Comparison of ENCODE assay signal across 25 mouse cellular contexts in the genomic region with DNA sequence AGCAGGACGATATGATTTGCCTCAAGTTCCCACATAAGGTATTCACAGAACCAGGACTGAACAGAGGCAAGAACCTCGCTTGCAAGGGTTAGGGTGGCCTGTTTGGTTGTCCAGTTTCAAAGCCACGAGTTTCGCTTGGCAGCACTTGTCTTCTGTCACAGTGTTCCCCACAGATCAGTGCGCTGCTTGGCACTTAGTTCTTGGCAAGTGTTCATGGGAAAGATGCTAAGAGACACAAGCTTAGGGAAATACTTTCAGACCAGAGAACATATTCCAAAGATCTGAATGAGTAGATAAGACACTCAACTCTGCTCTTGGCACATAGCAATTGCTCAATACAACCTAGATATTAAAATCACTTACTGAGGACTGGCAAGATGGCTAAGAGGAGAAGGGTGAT. TPM values are rescaled to one million over a fixed set of nuclear protein-coding genes. Genes with fewer than 3 reads are reported as not detected.
DNase-seq lines count a peak whose midpoint lies in the region; ATAC-seq and TF ChIP-seq lines count a peak whose summit lies in the region.
"Had no signal": no experiment of that assay in that cellular context is flagged by ENCODE, and none has a peak within 500 bp of the region (broad histone marks: within the 10 kb centered on the region; RNA-seq: fewer than 3 reads in every experiment).

No protein-coding gene starts in this region.

- H3K9ac ChIP-seq in heart, embryonic 11.5 days (ENCODE audit: low read depth, low read length) = no peak overlapping the region
- H3K9ac ChIP-seq: heart, embryonic 15.5 days; hindbrain, embryonic 13.5 days; limb, embryonic 13.5 days; liver, embryonic 15.5 days had no signal

- peak; percentile 51 to 59 for DNase-seq in heart, adult 18-20 months
- peak; percentile 13 for DNase-seq in left cerebral cortex, postnatal 4 days
- DNase-seq in left cerebral cortex, adult 2 months (ENCODE audit: extremely low spot score in 1 of 2, low spot score in 2 of 2) = no peak
- peak; percentile 24 for DNase-seq in Muller cell, postnatal 12 days (ENCODE audit: inconsistent ontology term)
- peak; percentile 81 for DNase-seq in gonadal fat pad, adult 2 months (ENCODE audit: low read depth)
- no peak for DNase-seq in frontal cortex, postnatal 10 days (ENCODE audit: low spot score in 2 of 2)
- DNase-seq: adrenal gland, postnatal 10 days; cerebellum, adult 9-10 months; embryo, embryonic 11 days; gastrocnemius, postnatal 10 days; right cerebral cortex, postnatal 25 days had no signal

- ATAC-seq in heart, embryonic 11.5 days (replicated peaks; ENCODE audit: insufficient number of reproducible peaks, low FRiP score, low TSS enrichment) = no peak
- ATAC-seq: forebrain, embryonic 16.5 days; intestine, embryonic 16.5 days had no signal

- TF ChIP-seq CTCF in left cerebral cortex, adult 2 months (IDR thresholded peaks at IDR 0.05) = no peak

- H3K4me3 ChIP-seq in heart, embryonic 11.5 days (ENCODE audit: low read depth, low read length) = no peak overlapping the region
- no peak overlapping the region for H3K4me3 ChIP-seq in left cerebral cortex, adult 2 months
- H3K4me3 ChIP-seq: heart, embryonic 15.5 days; hindbrain, embryonic 13.5 days; limb, embryonic 13.5 days; liver, embryonic 15.5 days had no signal

- WGBS in heart, embryonic 11.5 days (ENCODE audit: insufficient replicate concordance) = 82% methylated on average over 5 of the region's 5 CpGs

- H3K4me2 ChIP-seq in heart, embryonic 11.5 days = no peak overlapping the region
- H3K4me2 ChIP-seq: heart, embryonic 15.5 days; hindbrain, embryonic 13.5 days; limb, embryonic 13.5 days; liver, embryonic 15.5 days; midbrain, embryonic 11.5 days had no signal

- no peaks in the 10 kb centered on the region for H3K36me3 ChIP-seq in heart, embryonic 11.5 days (ENCODE audit: control insufficient read depth, insufficient read depth, low read length)
- H3K36me3 ChIP-seq: heart, embryonic 15.5 days; hindbrain, embryonic 13.5 days; limb, embryonic 13.5 days; liver, embryonic 15.5 days had no signal

- no peaks in the 10 kb centered on the region for H3K9me3 ChIP-seq in heart, embryonic 11.5 days (replicated peaks; ENCODE audit: control insufficient read depth, low read length)
- H3K9me3 ChIP-seq: heart, embryonic 15.5 days; hindbrain, embryonic 13.5 days; limb, embryonic 13.5 days; liver, embryonic 15.5 days had no signal

- H3K4me1 ChIP-seq in heart, embryonic 11.5 days (ENCODE audit: control insufficient read depth, insufficient read depth, low read length) = 0 out of 2 replicates have a peak, but pooled peaks cover 4% of the 10 kb centered on the region
- H3K4me1 ChIP-seq: hindbrain, embryonic 13.5 days had no signal

- intact Hi-C loops in left cerebral cortex, postnatal 4 days (cut with DNase I) = no loop called here
- intact Hi-C loops in left cerebral cortex, adult 2 months (cut with DNase I) = no loop called here

- no peak overlapping the region for H3K27ac ChIP-seq in heart, embryonic 11.5 days (ENCODE audit: low read depth, low read length)
- H3K27ac ChIP-seq in left cerebral cortex, adult 2 months = no peak overlapping the region
- H3K27ac ChIP-seq: heart, embryonic 15.5 days; hindbrain, embryonic 13.5 days; limb, embryonic 13.5 days; liver, embryonic 15.5 days had no signal

- H3K27me3 ChIP-seq in heart, embryonic 11.5 days (ENCODE audit: control insufficient read depth, insufficient read depth, low read length) = no peaks in the 10 kb centered on the region
- H3K27me3 ChIP-seq: heart, embryonic 15.5 days; hindbrain, embryonic 13.5 days; limb, embryonic 13.5 days; liver, embryonic 15.5 days had no signal

RNA-seq across cellular contexts. Expression of a gene that starts 17.8 kb away (rescaled TPM):
- not detected for total RNA-seq in heart, adult 18-20 months (2021)
- not detected in 2 replicates for polyA plus RNA-seq in heart, embryonic 11.5 days (2014; fragmentation: Nextera tagmentation; extraction: Ambion mirVana)
- not detected for total RNA-seq in left cerebral cortex, postnatal 4 days (2021)
- total RNA-seq in left cerebral cortex, adult 2 months (2021) = not detected
- 3.3 and 3.6 TPM in 2 replicates for polyA plus RNA-seq in gonadal fat pad, adult 2 months (2012; rRNA removed)
- total RNA-seq: adrenal gland, postnatal 10 days; gastrocnemius, postnatal 10 days; layer of hippocampus, postnatal 10 days had no signal
- polyA plus RNA-seq: embryonic facial prominence, embryonic 14.5 days; forebrain, embryonic 16.5 days; heart, embryonic 15.5 days; hindbrain, embryonic 13.5 days; intestine, embryonic 16.5 days; kidney, embryonic 16.5 days; large intestine, adult 2 months; limb, embryonic 13.5 days; liver, embryonic 15.5 days; midbrain, embryonic 11.5 days; stomach, embryonic 16.5 days; thymus, postnatal 0 days had no signal

RNA-seq across cellular contexts. Expression of a gene that starts 40.4 kb away (rescaled TPM):
- 10 to 100 TPM; 59.2 to 70.0 TPM for total RNA-seq in heart, adult 18-20 months (2021)
- 29.7 and 52.2 TPM in 2 replicates for polyA plus RNA-seq in heart, embryonic 11.5 days (2014; fragmentation: Nextera tagmentation; extraction: Ambion mirVana)
- total RNA-seq in left cerebral cortex, postnatal 4 days (2021) = 100 to 1,000 TPM in 1 of 2 experiments, 10 to 100 TPM in 1; 98.9 to 122 TPM
- 10 to 100 TPM; 66.9 to 67.5 TPM for total RNA-seq in left cerebral cortex, adult 2 months (2021)
- polyA plus RNA-seq in gonadal fat pad, adult 2 months (2012; rRNA removed) = 42.4 and 43.3 TPM in 2 replicates

Comparison
In these comparisons a context has a peak if more than half of its experiments do, and no peak if none do; other contexts are left out.
1. DNase-seq: peak in heart, adult 18-20 months (2 of 2), left cerebral cortex, postnatal 4 days (single experiment), Muller cell, postnatal 12 days (single experiment) and gonadal fat pad, adult 2 months (single experiment); none in left cerebral cortex, adult 2 months (0 of 2) and frontal cortex, postnatal 10 days (0 of 2).